Mouse (Mus musculus) NIH3T3 (cell line): ENCODE data around the gene Tomt.
"Not testable (repeated sequence)": the region's sequence is repeated elsewhere in the genome, so short reads cannot be mapped to it uniquely, and the experiment has no call there.

Experiments used
- DNase-seq: peaks from one replicate; pipeline ENCODE4 v3.0.0-alpha.2; 2012; ENCODE audit warnings: low read depth

Tomt gene

GRCm38 (mm10) chr7:101906287-101906681, at the start of gene Tomt:
TSS of gene Tomt (minus strand) at chr7:101906359.
- no peak for DNase-seq

GRCm38 (mm10) chr7:101955862-101956261, 49.7 kb upstream of the Tomt start:
- no peak for DNase-seq

GRCm38 (mm10) chr7:101955276-101955675, 49.1 kb upstream of the Tomt start:
- DNase-seq, result no peak

- DNase-seq, result no peak
Measured at GRCm38 (mm10) chr7:101954163-101954562, 48.0 kb upstream of the Tomt start.

- DNase-seq, result no peak
Measured at GRCm38 (mm10) chr7:101952098-101952497, 45.9 kb upstream of the Tomt start.

GRCm38 (mm10) chr7:101951648-101952047, 45.5 kb upstream of the Tomt start:
- no peak for DNase-seq

GRCm38 (mm10) chr7:101949008-101949407, 42.8 kb upstream of the Tomt start:
- not testable (repeated sequence) for DNase-seq

GRCm38 (mm10) chr7:101939758-101940157, 33.6 kb upstream of the Tomt start:
- DNase-seq, result no peak

- no peak for DNase-seq
Measured at GRCm38 (mm10) chr7:101938348-101938747, 32.2 kb upstream of the Tomt start.

GRCm38 (mm10) chr7:101937569-101937968, 31.4 kb upstream of the Tomt start:
- no peak for DNase-seq

- DNase-seq, result no peak
Measured at GRCm38 (mm10) chr7:101936996-101937395, 30.8 kb upstream of the Tomt start.

- no peak for DNase-seq
Measured at GRCm38 (mm10) chr7:101935957-101936356, 29.8 kb upstream of the Tomt start.

GRCm38 (mm10) chr7:101933751-101934240, 27.6 kb upstream of the Tomt start, which contains the start of the genes Lrrc51 and Numa1:
TSS of gene Lrrc51 (minus strand) at chr7:101933895.
TSS of gene Numa1 (plus strand) at chr7:101934111.
- DNase-seq, result peak; percentile 96

- DNase-seq, result peak; percentile 58
Measured at GRCm38 (mm10) chr7:101933300-101933699, 27.1 kb upstream of the Tomt start.

- no peak for DNase-seq
Measured at GRCm38 (mm10) chr7:101932551-101932950, 26.4 kb upstream of the Tomt start.

- peak; percentile 14 for DNase-seq
Measured at GRCm38 (mm10) chr7:101928093-101928492, 21.9 kb upstream of the Tomt start.

GRCm38 (mm10) chr7:101925892-101926291, 19.7 kb upstream of the Tomt start:
- not testable (repeated sequence) for DNase-seq

GRCm38 (mm10) chr7:101918071-101918470, 11.9 kb upstream of the Tomt start:
- DNase-seq, result peak; percentile 82

GRCm38 (mm10) chr7:101911982-101912381, 5.8 kb upstream of the Tomt start:
- peak; percentile 11 for DNase-seq

GRCm38 (mm10) chr7:101910138-101910537, 4.0 kb upstream of the Tomt start:
- DNase-seq, result no peak

- DNase-seq, result peak; percentile 11
Measured at GRCm38 (mm10) chr7:101908367-101908766, 2.2 kb upstream of the Tomt start.

GRCm38 (mm10) chr7:101906696-101907095, 537 bp upstream of the Tomt start:
- DNase-seq, result peak; percentile 44

- peak; percentile 99 for DNase-seq
Measured at GRCm38 (mm10) chr7:101905561-101906286, 435 bp downstream of the Tomt start, which contains the start of gene Lamtor1. TSS of gene Lamtor1 (plus strand) at chr7:101905904.

- no peak for DNase-seq
Measured at GRCm38 (mm10) chr7:101902846-101903245, 3.3 kb downstream of the Tomt start.
